Mouse (Mus musculus) stomach, postnatal 0 days (tissue): ENCODE data around the gene Zp3r.
"Not testable (repeated sequence)": the region's sequence is repeated elsewhere in the genome, so short reads cannot be mapped to it uniquely, and the experiment has no call there.

Experiments
- CTCF ChIP-seq: IDR thresholded peaks from 2 replicates; pipeline ENCODE4 v1.5.1; 2016; ENCODE audit warnings: antibody characterized with exemption, low read depth, mild to moderate bottlenecking, moderate library complexity
- EP300 ChIP-seq: optimal IDR thresholded peaks from 2 replicates; pipeline ENCODE3; 2016; ENCODE audit warnings: antibody characterized with exemption

- not testable (repeated sequence) for TF ChIP-seq CTCF, EP300
These were observed 30.2 kb upstream of the Zp3r start for GRCm38 (mm10) chr1:130659641-130660040.
